Mouse (Mus musculus): ENCODE data around the gene Npm3.

DNA sequence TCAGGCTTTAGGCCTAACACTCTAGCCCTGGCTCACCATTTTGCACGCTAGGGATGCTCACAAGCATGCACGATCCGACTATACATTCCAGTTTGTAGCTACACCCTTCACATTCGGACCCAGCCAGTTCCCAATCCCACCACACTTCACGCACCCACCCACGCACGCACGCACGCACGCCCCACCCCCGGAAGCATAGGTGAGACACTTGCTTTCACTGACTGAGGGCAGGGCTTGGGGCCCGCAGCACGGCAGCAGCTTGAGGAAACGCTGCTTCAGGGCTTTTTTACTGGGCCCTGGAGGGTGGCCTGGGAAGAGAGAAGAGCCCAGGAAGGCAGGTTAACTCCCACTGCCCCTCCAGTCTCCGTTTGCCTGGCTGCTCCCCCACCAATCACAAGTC lies 47.5 kb upstream of the Npm3 start:
- TF ChIP-seq GATA1 (IDR thresholded peaks at IDR 0.05; ENCODE audit: borderline replicate concordance, low read length) (no peak), FLI1 (IDR thresholded peaks at IDR 0.05; ENCODE audit: low read length) (no peak)

Measured in megakaryocyte, embryonic 14.5 days (primary cell).